Mouse (Mus musculus): ENCODE measurements at regions not wholly inside any gene's neighbourhood (a gene's known extent, or its start where the extent isn't known, plus 50 kb on each side); places are given as distances from the start of the nearest gene placed in this dataset.
"Not testable (repeated sequence)": the region's sequence is repeated elsewhere in the genome, so short reads cannot be mapped to it uniquely, and the experiment has no call there.

GRCm38 (mm10) chr10:117567379-117568137 lies 61.7 kb upstream of the Cpm start:
- no peak for DNase-seq (ENCODE audit: low spot score)

- DNase-seq (ENCODE audit: low spot score), result no peak
Measured at GRCm38 (mm10) chr10:117566648-117567378, 62.5 kb upstream of the Cpm start.

GRCm38 (mm10) chr10:117566204-117566603 lies 63.1 kb upstream of the Cpm start:
- DNase-seq (ENCODE audit: low spot score), result no peak

DNA sequence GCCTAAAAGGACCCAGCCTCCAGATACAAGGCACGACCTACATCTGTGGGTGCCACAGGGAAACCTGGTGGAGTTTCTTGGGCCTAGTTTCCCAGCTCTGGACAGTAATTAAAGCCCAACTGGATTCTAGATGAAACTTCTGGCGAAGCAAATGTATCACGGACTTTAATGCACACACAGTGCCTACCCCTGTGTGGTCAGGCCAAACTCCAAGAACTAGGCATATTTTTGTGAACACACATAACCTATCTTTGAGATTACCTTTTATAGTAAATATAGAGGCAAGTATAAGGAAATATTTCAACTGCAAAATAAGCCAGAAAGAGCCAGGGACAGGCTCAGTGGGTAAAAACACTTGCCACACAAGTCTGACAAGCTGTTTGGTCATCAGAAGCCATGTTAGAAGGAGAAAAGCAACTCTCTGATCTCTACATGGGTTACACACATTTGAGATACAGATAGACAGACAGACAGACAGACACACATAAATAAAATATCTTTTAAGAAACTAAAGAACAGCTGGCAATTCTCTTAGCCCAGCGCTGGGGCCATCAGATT lies 63.7 kb upstream of the Cpm start:
- no peak for DNase-seq (ENCODE audit: low spot score)

DNA sequence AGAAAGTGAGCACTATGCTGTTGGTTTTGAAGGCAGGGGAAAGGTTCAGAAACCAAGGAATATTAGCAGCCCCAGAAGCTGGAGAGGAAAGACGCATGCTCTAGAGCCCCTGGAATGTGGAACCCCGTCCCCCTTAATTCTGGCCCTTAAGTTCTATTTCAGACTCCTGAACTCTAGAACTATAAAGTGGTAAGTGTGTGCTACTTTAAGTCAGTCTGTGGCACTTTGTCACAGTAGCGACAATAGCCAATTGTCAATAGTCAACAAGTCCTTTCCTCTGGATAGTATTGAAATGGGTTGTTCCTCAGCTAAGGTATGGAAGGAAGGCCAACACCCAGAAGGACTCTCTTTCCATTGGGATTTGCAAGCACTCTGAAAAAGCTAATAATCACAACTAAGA lies 64.2 kb upstream of the Cpm start:
- DNase-seq (ENCODE audit: low spot score), result no peak

DNA sequence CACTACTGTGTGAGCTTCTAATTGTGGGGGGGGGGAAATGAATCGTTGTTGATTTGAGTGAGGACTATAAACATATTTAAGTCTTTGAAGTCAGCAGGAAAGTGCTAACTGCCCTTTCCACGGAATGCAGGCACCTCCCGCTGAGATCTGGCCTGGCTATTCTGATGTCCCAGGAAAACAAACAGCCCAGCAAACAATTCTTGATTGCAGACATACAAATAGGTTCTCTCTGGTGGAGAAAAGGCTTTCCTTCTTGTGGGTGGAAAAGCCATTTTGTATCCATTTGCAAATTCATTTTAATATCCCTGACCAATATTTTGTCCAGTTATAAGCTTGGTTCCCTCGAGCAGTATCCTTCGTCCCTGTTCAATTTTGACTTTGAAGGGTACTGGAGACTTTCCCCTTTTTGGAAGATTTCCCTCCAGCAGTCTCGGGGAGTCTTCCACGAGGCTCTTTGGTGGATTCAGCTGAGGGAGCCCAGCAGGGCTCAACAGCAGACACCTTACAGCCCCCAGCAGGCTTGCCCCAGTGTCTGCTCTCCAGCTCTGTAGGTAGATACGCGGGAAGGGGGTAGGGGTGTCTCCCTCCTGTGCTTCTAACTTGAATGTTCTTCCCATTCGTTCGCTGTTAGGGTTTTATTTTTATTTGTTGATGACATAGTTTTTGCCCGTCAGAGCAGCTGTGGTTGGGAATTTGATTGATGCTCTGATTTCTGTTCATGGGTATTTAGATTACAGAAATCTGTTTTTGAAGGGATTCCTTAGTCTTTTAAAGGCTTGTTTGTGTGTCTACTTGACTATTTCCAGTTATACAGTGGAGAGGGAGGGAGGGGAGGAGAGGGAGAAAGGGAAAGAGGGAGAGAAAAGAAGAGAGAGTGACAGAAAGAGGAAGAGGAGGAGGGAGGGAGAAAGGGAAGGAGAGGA lies 64.9 kb upstream of the Cpm start:
- no peak for DNase-seq (ENCODE audit: low spot score)

DNA sequence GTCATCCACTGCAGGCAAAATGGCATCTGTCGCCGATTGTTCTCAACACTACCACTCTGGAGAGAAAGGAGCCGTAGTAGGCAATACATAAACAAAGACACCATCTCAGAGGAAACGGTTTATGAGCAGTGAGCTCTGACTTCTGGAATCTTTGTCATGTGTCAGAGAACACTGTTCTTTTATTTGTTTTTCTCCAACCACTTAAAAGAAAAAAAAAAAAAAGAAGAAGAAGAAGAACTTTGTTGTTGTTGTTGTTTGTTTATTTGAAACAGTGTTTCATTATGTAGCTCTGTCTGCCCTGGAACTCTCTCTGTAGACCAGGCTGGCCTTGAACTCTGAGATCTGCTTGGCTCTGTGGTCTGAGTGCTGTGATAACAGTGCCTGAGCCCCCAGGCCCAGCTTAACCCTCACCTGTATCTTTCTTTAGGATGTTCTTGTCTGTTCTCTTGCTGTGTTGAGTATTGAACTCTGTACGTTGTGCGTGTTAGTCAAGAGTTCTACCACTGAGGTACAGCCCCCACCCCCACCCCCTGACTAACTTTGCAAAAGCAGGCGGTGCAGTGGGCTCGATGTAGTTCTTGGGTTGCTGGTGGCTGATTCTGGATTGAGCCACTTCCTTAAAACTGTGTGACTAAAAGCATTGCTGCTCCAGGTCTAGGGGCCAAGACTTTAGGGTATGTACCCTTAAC lies 65.7 kb upstream of the Cpm start:
- no peak for DNase-seq (ENCODE audit: low spot score)

- DNase-seq (ENCODE audit: low spot score), result not testable (repeated sequence)
Measured at GRCm38 (mm10) chr10:117562850-117563248, 66.5 kb upstream of the Cpm start.

DNA sequence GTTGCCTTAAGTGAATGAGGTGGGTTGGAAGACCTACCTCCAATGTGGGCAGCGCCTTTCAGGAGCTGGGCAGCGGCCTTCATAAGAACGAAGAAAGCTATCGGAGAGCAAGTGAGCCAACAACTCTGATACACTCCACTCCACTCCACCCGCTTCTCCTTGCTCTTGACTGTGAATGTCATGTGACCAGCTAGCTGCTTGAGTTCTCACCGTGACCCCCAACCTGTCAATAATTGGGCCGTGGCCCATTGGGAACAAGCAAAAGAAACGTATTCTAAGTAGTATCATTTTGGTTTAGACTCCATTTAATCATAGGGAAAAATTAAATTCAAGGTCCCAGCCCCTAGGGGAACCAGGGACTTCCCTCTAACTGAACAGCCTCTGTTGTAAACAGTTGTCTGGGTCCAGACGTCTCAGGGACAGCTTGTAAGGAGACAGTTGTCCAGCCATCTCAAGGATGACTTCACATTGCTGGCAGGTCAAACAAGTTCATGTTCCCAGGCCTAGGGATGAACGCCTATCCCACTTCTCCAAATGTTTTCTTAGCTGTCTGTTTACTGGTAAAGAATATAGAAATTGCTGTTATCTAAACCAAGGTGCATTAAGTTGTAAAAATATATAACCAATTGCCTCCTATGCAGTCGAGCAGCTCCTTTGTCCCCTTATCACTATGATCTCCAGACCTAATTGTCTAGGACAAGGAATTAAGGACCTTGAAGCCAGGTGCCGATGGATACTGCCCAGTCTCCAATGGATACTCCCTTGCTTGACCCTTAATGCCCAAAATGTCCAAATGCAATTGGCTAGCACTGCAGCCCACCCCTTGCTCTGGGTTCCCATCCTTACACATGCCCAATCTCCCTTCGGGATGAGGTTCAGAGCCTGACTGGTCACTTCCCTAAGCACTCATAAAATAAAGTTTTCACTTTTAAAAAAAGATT lies 67.1 kb upstream of the Cpm start:
- DNase-seq (ENCODE audit: low spot score), result no peak

DNA sequence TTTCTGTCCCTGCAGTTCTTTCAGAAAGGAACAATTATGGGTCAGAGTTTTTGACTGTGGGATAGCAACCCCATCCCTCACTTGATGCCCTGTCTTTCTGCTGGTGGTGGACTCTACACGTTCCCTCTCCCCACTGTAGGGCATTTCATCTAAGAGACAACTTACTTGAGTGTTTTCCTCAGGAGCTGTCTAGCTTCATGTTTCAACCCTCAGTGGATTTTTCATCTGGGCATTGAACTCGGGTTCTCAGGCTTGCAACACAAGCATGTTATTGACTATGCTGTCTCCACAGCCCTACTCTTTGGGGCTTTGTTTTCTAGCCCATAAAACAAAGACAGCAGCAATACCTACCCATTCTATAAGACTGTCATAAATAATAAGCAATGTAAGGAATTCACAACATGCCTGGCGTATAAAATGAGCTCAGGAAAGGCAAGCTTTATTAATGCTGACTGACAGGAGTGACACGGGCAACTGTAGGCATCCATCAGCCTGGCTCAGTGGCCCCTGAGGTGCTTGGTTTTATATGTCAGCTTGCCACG lies 68.0 kb upstream of the Cpm start:
- no peak for DNase-seq (ENCODE audit: low spot score)

- no peak for DNase-seq (ENCODE audit: low spot score)
Measured at GRCm38 (mm10) chr10:117560396-117561278, 68.7 kb upstream of the Cpm start.

GRCm38 (mm10) chr10:117559615-117560395 lies 69.5 kb upstream of the Cpm start:
- DNase-seq (ENCODE audit: low spot score), result no peak

DNA sequence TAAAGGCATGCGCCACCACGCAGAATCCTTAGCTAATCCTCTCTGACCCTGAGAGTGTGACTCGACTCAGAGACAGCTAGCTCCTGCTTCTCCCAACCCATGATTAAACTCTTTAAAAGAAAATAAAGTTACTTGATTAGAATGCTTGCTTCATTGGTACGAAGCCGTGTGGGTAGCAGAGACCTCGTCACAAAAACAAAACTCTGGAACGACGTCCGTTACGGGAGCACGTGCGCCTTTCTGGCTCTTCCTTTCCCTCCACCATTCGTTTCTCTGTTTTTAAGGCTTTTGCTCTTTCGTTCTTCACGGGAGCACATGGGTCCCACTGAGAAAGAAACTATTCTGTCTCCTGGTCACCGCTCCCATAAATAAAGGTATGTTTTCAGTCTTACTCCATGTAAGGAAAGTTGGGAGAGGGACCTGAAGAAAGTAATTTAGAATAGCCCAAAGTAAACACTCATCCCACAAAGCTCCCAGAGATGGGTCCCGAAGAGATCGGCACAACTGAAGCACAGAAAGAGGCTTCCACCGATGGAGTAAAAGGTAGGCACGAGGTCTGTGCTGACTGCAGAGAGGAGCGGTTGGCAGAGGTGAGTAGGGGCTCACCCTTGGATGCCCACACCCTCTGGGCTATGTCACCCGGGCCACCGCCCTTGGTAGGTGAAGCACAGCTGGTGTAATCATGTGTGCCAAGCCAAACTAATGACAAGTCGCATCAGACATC lies 70.2 kb upstream of the Cpm start:
- DNase-seq (ENCODE audit: low spot score), result no peak

GRCm38 (mm10) chr10:117558292-117558800 lies 71.0 kb upstream of the Cpm start:
- DNase-seq (ENCODE audit: low spot score), result no peak

- DNase-seq (ENCODE audit: low spot score), result no peak
Measured at GRCm38 (mm10) chr10:117557666-117558065, 71.6 kb upstream of the Cpm start.

DNA sequence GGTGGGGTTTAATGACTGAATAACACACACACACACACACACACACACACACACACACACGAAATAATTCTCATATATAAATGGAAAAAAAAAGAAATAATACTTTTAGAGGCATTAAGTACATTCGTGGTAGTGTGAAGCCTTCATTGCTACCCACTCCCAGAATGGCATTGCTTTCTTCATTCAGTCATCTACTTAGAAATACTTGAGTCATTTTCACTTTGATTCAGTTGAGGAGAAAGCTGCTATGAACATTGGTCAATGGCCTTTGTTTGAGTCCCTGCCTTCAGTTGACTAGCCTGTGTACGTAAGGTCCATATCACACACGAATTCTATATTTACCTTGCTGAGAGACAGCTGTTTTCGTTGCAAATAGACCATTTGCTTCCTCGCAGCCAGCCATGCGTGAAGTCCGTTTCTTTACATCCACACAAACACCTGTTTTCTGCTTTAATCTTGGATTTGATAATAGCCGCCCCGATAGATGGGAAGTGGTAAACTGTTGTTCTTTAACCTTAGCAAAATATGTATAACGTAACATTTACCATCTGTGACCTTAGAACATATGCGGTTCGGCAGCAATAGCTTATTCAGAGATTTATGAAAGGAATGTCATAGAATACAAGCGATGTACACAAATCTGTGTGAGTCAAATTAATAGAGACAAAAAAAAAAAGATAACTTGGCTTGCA lies 72.3 kb upstream of the Cpm start:
- DNase-seq (ENCODE audit: low spot score), result no peak
